Comparison of ENCODE assay signal across 19 mouse cellular contexts in genomic region chr13:75547791-75548190, GRCm38 (mm10).
"Had no signal": no experiment of that assay in that cellular context is flagged by ENCODE, and none has a peak within 500 bp of the region (broad histone marks: within the 10 kb centered on the region; RNA-seq: fewer than 3 reads in every experiment).

No protein-coding gene starts in this region.

- ATAC-seq: intestine, embryonic 15.5 days had no signal

- H3K9me3 ChIP-seq: intestine, embryonic 15.5 days; lung, embryonic 15.5 days had no signal

- H3K4me3 ChIP-seq: intestine, embryonic 15.5 days; left cerebral cortex, adult 2 months; lung, embryonic 15.5 days had no signal

- DNase-seq: layer of hippocampus, postnatal 36 days; lung, adult 18-20 months; lung, postnatal 10 days; lung, postnatal 4 days; midbrain, embryonic 14.5 days; right cerebral cortex, adult 18-20 months; right cerebral cortex, postnatal 14 days; right cerebral cortex, postnatal 4 days; thymus, adult 2 months; thymus, postnatal 14 days; thymus, postnatal 4 days had no signal

- H3K4me1 ChIP-seq: intestine, embryonic 15.5 days had no signal

- H3K27ac ChIP-seq: intestine, embryonic 15.5 days; kidney, postnatal 0 days; left cerebral cortex, adult 2 months; liver, embryonic 14.5 days; lung, embryonic 15.5 days; stomach, postnatal 0 days had no signal

- H3K36me3 ChIP-seq: intestine, embryonic 15.5 days; lung, embryonic 15.5 days had no signal

- H3K27me3 ChIP-seq: intestine, embryonic 15.5 days; lung, embryonic 15.5 days had no signal

- H3K4me2 ChIP-seq: intestine, embryonic 15.5 days; liver, embryonic 11.5 days; lung, embryonic 15.5 days; midbrain, embryonic 11.5 days had no signal

- H3K9ac ChIP-seq: intestine, embryonic 15.5 days; liver, embryonic 14.5 days; lung, embryonic 15.5 days had no signal
